Mouse (Mus musculus) G1E (cell line): ENCODE measurements at regions not wholly inside any gene's neighbourhood (a gene's known extent, or its start where the extent isn't known, plus 50 kb on each side); places are given as distances from the start of the nearest gene placed in this dataset.

Experiments
- ATAC-seq: 2 replicates; pipeline ENCODE4 v1.8.0; 2016; ENCODE audit warnings: mild to moderate bottlenecking; ENCODE audit not compliant: insufficient number of reproducible peaks, poor library complexity, low FRiP score, severe bottlenecking; ENCODE audit errors: extremely low read depth
- DNase-seq: peaks from one replicate; pipeline ENCODE4 v3.0.0; 2012; ENCODE audit warnings: low spot score
- H3K27me3 ChIP-seq: 2 replicates; pipeline ENCODE4 v1.6.1; 2012; ENCODE audit warnings: mild to moderate bottlenecking, low read length, inconsistent platforms; ENCODE audit not compliant: insufficient read depth
- H3K36me3 ChIP-seq: replicated peaks from 2 replicates; pipeline ENCODE3; 2012; ENCODE audit warnings: mild to moderate bottlenecking, inconsistent platforms
- H3K4me1 ChIP-seq: 2 replicates; pipeline ENCODE4 v1.6.1; 2012; ENCODE audit warnings: low read depth, low read length, inconsistent platforms, mixed read lengths; ENCODE audit not compliant: insufficient read depth
- H3K4me3 ChIP-seq: 2 replicates; pipeline ENCODE4 v1.5.1; 2012; ENCODE audit warnings: low read depth, mild to moderate bottlenecking, inconsistent platforms, low read length, moderate library complexity, mixed read lengths
- H3K9me3 ChIP-seq: replicated peaks from 2 replicates; pipeline ENCODE4 v1.6.1; 2012; ENCODE audit warnings: inconsistent platforms
- CTCF ChIP-seq: IDR thresholded peaks from 2 replicates; pipeline ENCODE4 v1.5.1; 2012; ENCODE audit warnings: low read depth, low read length, inconsistent platforms, mixed read lengths
- GATA1 ChIP-seq: IDR thresholded peaks from 2 replicates; pipeline ENCODE4 v1.6.1; 2012; ENCODE audit warnings: borderline replicate concordance, low read length, inconsistent platforms, mixed read lengths
- GATA2 ChIP-seq: IDR thresholded peaks from 2 replicates; pipeline ENCODE4 v1.6.1; 2012; ENCODE audit warnings: low read depth, low read length, inconsistent platforms, borderline replicate concordance
- POLR2AphosphoS5 ChIP-seq: IDR thresholded peaks from 2 replicates; pipeline ENCODE4 v1.6.1; 2012; ENCODE audit warnings: low read depth, low read length, inconsistent platforms; ENCODE audit not compliant: insufficient replicate concordance
- TAL1 ChIP-seq: conservative IDR thresholded peaks from 2 replicates; pipeline ENCODE4 v1.6.1; 2012; ENCODE audit warnings: low read depth, low read length, inconsistent platforms, mixed read lengths

GRCm38 (mm10) chr5:39023241-39023640 lies 146.6 kb upstream of the Clnk start:
- ATAC-seq (no peak), DNase-seq (no peak)
- Histone ChIP-seq H3K36me3 (no peaks in the 10 kb centered on the region), H3K9me3 (peaks cover 2% of the 10 kb centered on the region; the same call in 1 of the 2 replicates), H3K4me3 (no peak overlapping the region), H3K27me3 (no peaks in the 10 kb centered on the region), H3K4me1 (no peaks in the 10 kb centered on the region)
- TF ChIP-seq CTCF (no peak), GATA2 (no peak), TAL1 (no peak), POLR2AphosphoS5 (no peak), GATA1 (no peak)

GRCm38 (mm10) chr5:39000643-39001042 lies 124.0 kb upstream of the Clnk start:
- Histone ChIP-seq H3K27me3 (no peaks in the 10 kb centered on the region), H3K36me3 (no peaks in the 10 kb centered on the region), H3K4me1 (no peaks in the 10 kb centered on the region), H3K9me3 (0 out of 2 replicates have a peak, but pooled peaks cover 4% of the 10 kb centered on the region), H3K4me3 (no peak overlapping the region)
- DNase-seq (no peak), ATAC-seq (no peak)
- TF ChIP-seq TAL1 (no peak), CTCF (no peak), POLR2AphosphoS5 (no peak), GATA2 (no peak), GATA1 (no peak)

GRCm38 (mm10) chr5:38999700-39000099 lies 123.1 kb upstream of the Clnk start:
- Histone ChIP-seq H3K4me3 (no peak overlapping the region), H3K36me3 (no peaks in the 10 kb centered on the region), H3K4me1 (no peaks in the 10 kb centered on the region), H3K9me3 (0 out of 2 replicates have a peak, but pooled peaks cover 7% of the 10 kb centered on the region), H3K27me3 (no peaks in the 10 kb centered on the region)
- ATAC-seq = no peak
- TF ChIP-seq POLR2AphosphoS5 (no peak), CTCF (no peak), GATA1 (no peak), GATA2 (no peak), TAL1 (no peak)
- no peak for DNase-seq

- no peaks in the 10 kb centered on the region for H3K27me3 ChIP-seq
- peaks cover 12% of the 10 kb centered on the region for H3K9me3 ChIP-seq
- H3K4me3 ChIP-seq = no peak overlapping the region
- DNase-seq (no peak), ATAC-seq (no peak)
- TF ChIP-seq GATA1 (no peak), TAL1 (no peak), CTCF (no peak), GATA2 (no peak)
- H3K36me3 ChIP-seq = no peaks in the 10 kb centered on the region
- H3K4me1 ChIP-seq = no peaks in the 10 kb centered on the region
Observed at GRCm38 (mm10) chr5:38972397-38973159, 96.0 kb upstream of the Clnk start.

- no peak for TF ChIP-seq TAL1
- no peak for TF ChIP-seq CTCF
- TF ChIP-seq GATA2 = no peak
- TF ChIP-seq GATA1 = no peak
- TF ChIP-seq POLR2AphosphoS5 = no peak
- Histone ChIP-seq H3K4me3 (no peak overlapping the region), H3K36me3 (no peaks in the 10 kb centered on the region), H3K27me3 (no peaks in the 10 kb centered on the region), H3K9me3 (peaks cover 12% of the 10 kb centered on the region), H3K4me1 (no peaks in the 10 kb centered on the region)
- no peak for ATAC-seq
- no peak for DNase-seq
Observed at GRCm38 (mm10) chr5:38970497-38970896, 93.9 kb upstream of the Clnk start.

GRCm38 (mm10) chr5:38967010-38967409 lies 90.4 kb upstream of the Clnk start:
- Histone ChIP-seq H3K4me1 (no peaks in the 10 kb centered on the region), H3K36me3 (no peaks in the 10 kb centered on the region), H3K27me3 (no peaks in the 10 kb centered on the region), H3K9me3 (peaks cover 6% of the 10 kb centered on the region), H3K4me3 (no peak overlapping the region)
- DNase-seq (no peak), ATAC-seq (no peak)
- TF ChIP-seq GATA2 = no peak
- TF ChIP-seq CTCF = no peak
- no peak for TF ChIP-seq POLR2AphosphoS5
- TF ChIP-seq TAL1 = no peak
- TF ChIP-seq GATA1 = no peak
